Mouse (Mus musculus) spleen, adult 2 months (tissue): ENCODE results near the gene Scfd2.

Experiments used
- CTCF ChIP-seq: fragments of 200-500 bp; IDR thresholded peaks from 2 replicates; pipeline ENCODE4 v1.5.1; 2011; ENCODE audit warnings: mild to moderate bottlenecking, inconsistent platforms; ENCODE audit not compliant: insufficient read depth, insufficient read length, insufficient replicate concordance; ENCODE audit errors: extremely low read depth
- POLR2A ChIP-seq: fragments of 200-500 bp; IDR thresholded peaks from 2 replicates; pipeline ENCODE4 v1.6.1; 2011; ENCODE audit warnings: low read depth, low read length, inconsistent platforms

GRCm38 (mm10) chr5:74229775-74230413 lies 301.7 kb downstream of the Scfd2 start:
- TF ChIP-seq CTCF (no peak), POLR2A (no peak)
